Mouse (Mus musculus) olfactory bulb, adult 2 months (tissue): ENCODE measurements around the gene Kcnh1.

Source experiments
- CTCF ChIP-seq: fragments of 200-500 bp; IDR thresholded peaks from 2 replicates; pipeline ENCODE4 v1.5.1; 2012; ENCODE audit warnings: low read depth, mild to moderate bottlenecking, low read length, moderate library complexity; ENCODE audit not compliant: insufficient read depth
- POLR2A ChIP-seq: fragments of 200-500 bp; IDR thresholded peaks from 2 replicates; pipeline ENCODE4 v1.6.1; 2012; ENCODE audit warnings: mild to moderate bottlenecking, low read depth, low read length, moderate library complexity; ENCODE audit not compliant: insufficient read depth

DNA sequence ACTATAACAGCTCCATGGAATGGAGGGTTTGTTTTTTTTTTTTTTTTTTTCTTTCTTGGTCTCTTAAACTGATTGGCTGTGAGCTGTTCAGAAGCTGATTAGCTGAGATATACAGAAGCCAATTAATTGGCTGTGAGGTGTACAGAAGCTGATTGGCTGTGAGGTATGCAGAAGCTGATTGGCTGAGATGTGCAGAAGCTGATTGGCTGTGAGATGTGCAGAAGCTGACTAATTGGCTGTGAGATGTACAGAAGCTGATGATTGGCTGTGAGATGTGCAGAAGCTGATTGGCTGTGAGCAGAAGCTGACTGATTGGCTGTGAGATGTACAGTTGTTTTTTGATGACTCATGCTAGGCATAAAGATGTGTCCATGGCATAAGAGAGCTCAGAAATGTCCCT is 259.9 kb downstream of the Kcnh1 start:
- no peak for TF ChIP-seq CTCF
- no peak for TF ChIP-seq POLR2A
